Mouse (Mus musculus) kidney, postnatal 36 days (tissue): Measurements from ENCODE around the gene Tspan4.
A peak's percentile ranks its signal among the peaks of the same experiment; 100 is the strongest.

Experiments used
- DNase-seq, 2 experiments: peaks; one replicate each; pipeline ENCODE4 v3.0.0; 2021 to 2022; ENCODE audit warnings: mixed read lengths in 2 of 2

Gene Tspan4

GRCm38 (mm10) chr7:141461521-141462332, 13.3 kb upstream of the Tspan4 start:
- DNase-seq = peak in 1 of 2 experiments; percentile 66

GRCm38 (mm10) chr7:141462333-141462821, 12.7 kb upstream of the Tspan4 start:
- peak; percentile 83 to 84 for DNase-seq

- peak; percentile 78 to 80 for DNase-seq
Observed at GRCm38 (mm10) chr7:141463824-141464602, 11.0 kb upstream of the Tspan4 start.

GRCm38 (mm10) chr7:141464603-141465201, 10.3 kb upstream of the Tspan4 start:
- peak in 1 of 2 experiments; percentile 75 for DNase-seq

- no peak for DNase-seq
Observed at GRCm38 (mm10) chr7:141465388-141466044, 9.5 kb upstream of the Tspan4 start.

- no peak for DNase-seq
Observed at GRCm38 (mm10) chr7:141466045-141466394, 9.0 kb upstream of the Tspan4 start.

GRCm38 (mm10) chr7:141466607-141467148, 8.4 kb upstream of the Tspan4 start:
- no peak for DNase-seq

- DNase-seq = peak; percentile 95 to 97
Observed at GRCm38 (mm10) chr7:141467230-141468030, 7.6 kb upstream of the Tspan4 start, which contains the start of gene Cd151. Gene Cd151, plus strand, starts transcription at chr7:141467392.

GRCm38 (mm10) chr7:141468164-141468521, 6.9 kb upstream of the Tspan4 start:
- DNase-seq = peak in 1 of 2 experiments; percentile 57

GRCm38 (mm10) chr7:141468522-141469211, 6.4 kb upstream of the Tspan4 start:
- peak; percentile 82 for DNase-seq

- DNase-seq = peak in 1 of 2 experiments; percentile 52
Observed at GRCm38 (mm10) chr7:141469352-141469751, 5.7 kb upstream of the Tspan4 start.

- no peak for DNase-seq
Observed at GRCm38 (mm10) chr7:141469901-141470636, 5.0 kb upstream of the Tspan4 start.

GRCm38 (mm10) chr7:141470637-141470944, 4.4 kb upstream of the Tspan4 start:
- DNase-seq = no peak

GRCm38 (mm10) chr7:141471236-141471635, 3.8 kb upstream of the Tspan4 start:
- DNase-seq = no peak

- no peak for DNase-seq
Observed at GRCm38 (mm10) chr7:141472226-141472625, 2.8 kb upstream of the Tspan4 start.

- no peak for DNase-seq
Observed at GRCm38 (mm10) chr7:141472763-141473162, 2.3 kb upstream of the Tspan4 start.

- no peak for DNase-seq
Observed at GRCm38 (mm10) chr7:141474160-141474559, 880 bp upstream of the Tspan4 start.

- DNase-seq = peak in 1 of 2 experiments; percentile 41
Observed at GRCm38 (mm10) chr7:141475805-141476158, 742 bp downstream of the Tspan4 start.

- DNase-seq = peak; percentile 96
Observed at GRCm38 (mm10) chr7:141476226-141476980, 1.4 kb downstream of the Tspan4 start.

GRCm38 (mm10) chr7:141476981-141477370, 1.9 kb downstream of the Tspan4 start:
- peak in 1 of 2 experiments; percentile 67 for DNase-seq
